ENCODE assay signal across 9 mouse cellular contexts in the genomic region with DNA sequence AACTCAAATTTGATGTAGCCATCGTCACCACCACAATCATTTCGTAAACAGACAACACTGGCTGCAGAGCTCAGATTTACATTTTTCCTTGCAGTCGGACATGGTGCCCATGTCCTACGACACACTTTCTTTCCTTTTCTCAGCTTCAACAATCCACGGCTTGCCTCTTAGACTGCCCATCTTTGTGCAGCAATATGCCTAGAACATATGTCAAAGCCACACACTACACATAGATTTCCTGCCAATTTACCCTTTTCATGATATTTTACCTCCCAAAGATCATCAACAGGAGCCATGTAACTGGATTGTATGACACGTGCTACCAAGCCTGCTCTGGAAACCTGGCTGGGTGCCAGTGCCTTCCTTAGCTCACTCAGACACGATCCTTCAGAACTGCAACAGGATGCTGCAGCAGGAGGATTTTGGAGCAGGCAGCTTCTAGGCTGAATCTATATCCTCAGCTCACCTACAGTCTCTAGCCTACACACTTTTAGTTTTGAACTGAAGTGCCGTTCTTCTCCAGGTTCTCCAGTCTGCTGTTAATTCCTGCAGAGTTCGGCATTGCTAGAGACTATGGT. TPM values are rescaled to one million over a fixed set of nuclear protein-coding genes. Genes with fewer than 3 reads are reported as not detected.
DNase-seq lines count a peak whose midpoint lies in the region; ATAC-seq and TF ChIP-seq lines count a peak whose summit lies in the region.
"Had no signal": no experiment of that assay in that cellular context is flagged by ENCODE, and none has a peak within 500 bp of the region (broad histone marks: within the 10 kb centered on the region; RNA-seq: fewer than 3 reads in every experiment).

No protein-coding gene starts in this region.

- 58% methylated on average over 9 of the region's 9 CpGs for WGBS in heart, embryonic 16.5 days
- 79% methylated on average over 9 of the region's 9 CpGs for WGBS in hindbrain, embryonic 13.5 days

- no peak overlapping the region for H3K9ac ChIP-seq in heart, embryonic 16.5 days (ENCODE audit: low read length)
- H3K9ac ChIP-seq in hindbrain, embryonic 13.5 days, result no peak overlapping the region

- no peaks in the 10 kb centered on the region for H3K36me3 ChIP-seq in heart, embryonic 16.5 days (ENCODE audit: control insufficient read depth, insufficient read depth)
- no peaks in the 10 kb centered on the region for H3K36me3 ChIP-seq in hindbrain, embryonic 13.5 days

- H3K9me3 ChIP-seq in heart, embryonic 16.5 days (replicated peaks; ENCODE audit: control insufficient read depth, low read length), result no peaks in the 10 kb centered on the region
- H3K9me3 ChIP-seq in hindbrain, embryonic 13.5 days, result no peaks in the 10 kb centered on the region

- TF ChIP-seq CTCF in left cerebral cortex, adult 2 months (IDR thresholded peaks at IDR 0.05), result no peak

- intact Hi-C loops in left cerebral cortex, adult 2 months (cut with DNase I), result no loop called here

- peak overlapping the region; percentile 2; the same call in 1 of the 2 replicates for H3K4me2 ChIP-seq in heart, embryonic 16.5 days (ENCODE audit: low read depth, low read length)
- H3K4me2 ChIP-seq in hindbrain, embryonic 13.5 days, result no peak overlapping the region

- no peak overlapping the region for H3K4me3 ChIP-seq in heart, embryonic 16.5 days (ENCODE audit: low read length)
- H3K4me3 ChIP-seq in left cerebral cortex, adult 2 months, result 0 out of 2 replicates have a peak overlapping the region, but pooled peaks have one; percentile 9
- no peak overlapping the region for H3K4me3 ChIP-seq in hindbrain, embryonic 13.5 days

- H3K27me3 ChIP-seq in heart, embryonic 16.5 days (ENCODE audit: control insufficient read depth, insufficient read depth, low read length), result no peaks in the 10 kb centered on the region
- H3K27me3 ChIP-seq in hindbrain, embryonic 13.5 days, result no peaks in the 10 kb centered on the region

- no peak overlapping the region for H3K27ac ChIP-seq in heart, embryonic 16.5 days (ENCODE audit: low read length)
- no peak overlapping the region for H3K27ac ChIP-seq in left cerebral cortex, adult 2 months
- H3K27ac ChIP-seq in hindbrain, embryonic 13.5 days, result no peak overlapping the region

- ATAC-seq in heart, embryonic 16.5 days (replicated peaks; ENCODE audit: extremely low read depth, insufficient read depth, low FRiP score), result no peak; the same call in 1 of the 2 replicates
- ATAC-seq in hindbrain, embryonic 13.5 days (ENCODE audit: low FRiP score), result no peak

- no peak for DNase-seq in heart, adult 18-20 months
- peak; percentile 49 for DNase-seq in thymus, postnatal 25 days
- no peak for DNase-seq in thymus, postnatal 0 days (ENCODE audit: low spot score)
- DNase-seq in left cerebral cortex, adult 2 months (ENCODE audit: extremely low spot score in 1 of 2, low spot score in 2 of 2), result peak; percentile 27 to 33
- peak; percentile 49 for DNase-seq in telencephalon, adult 2 months (ENCODE audit: low read depth, low spot score)
- DNase-seq in spleen, adult 12 weeks (ENCODE audit: low spot score), result no peak

- no peaks in the 10 kb centered on the region; the same call in 1 of the 2 replicates for H3K4me1 ChIP-seq in heart, embryonic 16.5 days (ENCODE audit: control insufficient read depth, insufficient read depth, low read length)
- no peaks in the 10 kb centered on the region for H3K4me1 ChIP-seq in hindbrain, embryonic 13.5 days (replicated peaks)

RNA-seq across cellular contexts. Expression of a gene that starts 13.3 kb away (rescaled TPM):
- 50.2 and 69.7 TPM in 2 replicates for polyA plus RNA-seq in heart, embryonic 16.5 days (2015; fragmentation: Nextera tagmentation; extraction: Ambion mirVana)
- total RNA-seq in heart, adult 18-20 months (2021), result 10 to 100 TPM; 48.1 to 56.9 TPM
- polyA plus RNA-seq in thymus, postnatal 0 days (2015; fragmentation: Nextera tagmentation; extraction: Ambion mirVana), result 540 and 641 TPM in 2 replicates
- 10 to 100 TPM; 19.4 to 21.9 TPM for total RNA-seq in left cerebral cortex, adult 2 months (2021)
- 21.6 and 23.1 TPM in 2 replicates for polyA plus RNA-seq in hindbrain, embryonic 13.5 days (2015; fragmentation: Nextera tagmentation; extraction: Ambion mirVana)

RNA-seq across cellular contexts. Expression of a gene that starts 43.3 kb away (rescaled TPM):
- polyA plus RNA-seq in heart, embryonic 16.5 days (2015; fragmentation: Nextera tagmentation; extraction: Ambion mirVana), result not detected in 2 replicates
- 1 to 10 TPM in 1 of 2 experiments, not detected in 1; 2.7 TPM for total RNA-seq in heart, adult 18-20 months (2021)
- polyA plus RNA-seq in thymus, postnatal 0 days (2015; fragmentation: Nextera tagmentation; extraction: Ambion mirVana), result 0.10 and 0.12 TPM in 2 replicates
- total RNA-seq in left cerebral cortex, adult 2 months (2021), result not detected
- not detected in 2 replicates for polyA plus RNA-seq in hindbrain, embryonic 13.5 days (2015; fragmentation: Nextera tagmentation; extraction: Ambion mirVana)
- polyA plus RNA-seq: liver, embryonic 16.5 days had no signal

Comparison
In these comparisons a context has a peak if more than half of its experiments do, and no peak if none do; other contexts are left out.
1. DNase-seq: peak in thymus, postnatal 25 days (single experiment), left cerebral cortex, adult 2 months (2 of 2) and telencephalon, adult 2 months (single experiment); none in heart, adult 18-20 months (0 of 2), thymus, postnatal 0 days (single experiment) and spleen, adult 12 weeks (single experiment).